Mouse (Mus musculus) right cerebral cortex, postnatal 25 days (tissue): Measurements from ENCODE around the gene Atp6v0e.

ENCODE experiments used
- DNase-seq: peaks from one replicate; pipeline ENCODE4 v3.0.0; 2022

Atp6v0e gene

GRCm38 (mm10) chr17:26724790-26725189, 61.8 kb downstream of the Atp6v0e start:
- no peak for DNase-seq

DNA sequence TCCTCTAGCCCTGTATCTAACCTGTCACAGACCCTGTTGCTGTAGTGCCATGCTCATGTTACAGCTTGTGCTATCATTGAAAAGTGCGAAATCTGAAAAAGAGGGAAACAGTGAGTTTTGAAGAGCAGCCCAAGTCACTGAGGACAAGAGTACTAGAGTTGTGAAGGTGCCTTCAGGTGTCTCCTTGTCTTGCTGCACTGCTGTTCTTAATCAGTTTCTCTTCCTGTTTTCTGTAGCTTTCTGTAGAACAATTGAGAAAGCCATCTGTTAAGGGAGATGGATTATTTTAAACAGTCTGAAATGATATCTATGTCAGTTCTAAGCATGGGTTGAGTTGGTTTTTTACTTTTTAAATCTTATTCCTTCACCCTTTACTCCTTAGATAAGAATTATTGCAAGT, 63.6 kb downstream of the Atp6v0e start:
- no peak for DNase-seq

DNA sequence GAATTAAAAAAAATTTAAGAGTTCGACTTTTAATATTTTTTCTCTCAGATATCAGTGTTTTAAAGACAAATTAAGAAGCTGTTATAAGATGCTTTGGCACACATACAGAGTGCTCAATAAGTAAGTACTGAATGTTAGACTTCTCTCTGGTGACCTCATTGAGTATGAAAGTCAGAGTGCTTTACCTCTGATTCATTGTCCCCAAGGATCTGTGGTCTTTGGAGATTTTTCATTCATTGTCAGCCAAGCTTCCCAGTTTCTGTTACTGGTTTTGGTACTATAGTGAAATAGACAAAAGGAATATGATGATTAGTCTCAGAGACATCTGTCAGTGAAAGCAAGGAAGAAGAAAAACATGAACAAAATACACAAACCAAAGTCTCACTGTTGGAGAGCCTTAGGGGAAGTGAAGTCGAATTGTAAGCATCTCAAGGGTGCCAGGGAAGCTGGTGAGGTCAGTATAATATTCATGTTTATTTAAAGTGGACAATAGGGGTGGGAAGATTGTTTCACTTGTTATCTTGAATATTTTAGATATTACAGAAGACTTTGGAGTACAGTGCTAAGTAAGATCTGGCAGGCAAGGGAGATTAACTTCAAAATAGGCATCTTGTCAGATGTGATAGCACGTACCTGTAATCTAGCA, 64.2 kb downstream of the Atp6v0e start:
- DNase-seq: no peak

GRCm38 (mm10) chr17:26742581-26742980, 79.5 kb downstream of the Atp6v0e start:
- DNase-seq: no peak

- no peak for DNase-seq
Measured at GRCm38 (mm10) chr17:26743294-26743693, 80.3 kb downstream of the Atp6v0e start.
